Mouse (Mus musculus): ENCODE data around the gene Cdc42ep4.

Gene Cdc42ep4

GRCm38 (mm10) chr11:113748797-113749521 is 2.7 kb downstream of the Cdc42ep4 start:
- DNase-seq, result no peak

GRCm38 (mm10) chr11:113747725-113748380 is 3.8 kb downstream of the Cdc42ep4 start:
- DNase-seq, result no peak

DNA sequence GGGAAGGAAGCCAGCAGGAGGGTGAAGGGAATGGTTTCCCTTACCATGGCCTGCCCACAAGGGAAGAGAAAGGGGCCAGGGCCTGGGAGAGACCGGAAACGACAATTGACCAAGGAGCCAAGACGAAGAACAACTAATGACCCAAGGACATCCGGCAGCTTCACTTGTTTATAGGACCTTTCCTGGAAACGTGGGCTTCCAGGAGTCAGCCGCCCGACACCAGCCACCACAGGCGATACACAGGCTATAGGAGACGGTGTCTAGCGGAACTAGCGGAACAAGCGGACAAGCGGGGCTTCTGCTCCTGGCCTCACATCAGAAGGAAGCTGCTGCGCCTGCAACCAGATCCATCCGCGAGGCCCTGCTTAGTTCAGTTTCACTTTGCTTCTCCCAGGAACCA is 4.6 kb downstream of the Cdc42ep4 start:
- DNase-seq, result no peak

DNA sequence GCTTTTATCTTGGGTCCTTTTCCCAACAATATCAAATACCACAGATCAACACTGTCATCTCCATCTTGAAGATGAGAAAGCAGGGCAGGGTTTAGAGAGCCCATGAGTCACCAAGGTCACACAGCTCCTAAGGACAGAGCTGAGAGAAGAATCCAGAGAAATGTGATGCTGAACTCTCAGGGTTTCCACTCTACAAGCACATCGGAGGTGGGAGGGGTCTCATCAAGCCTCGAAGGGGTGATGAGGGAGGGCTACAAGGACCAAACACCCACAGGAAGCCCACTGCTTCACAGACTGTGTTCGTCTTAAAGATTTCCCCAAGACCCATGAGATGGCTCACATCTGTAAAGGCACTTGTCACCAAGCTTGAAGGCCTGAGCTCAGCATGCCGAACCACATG is 5.7 kb downstream of the Cdc42ep4 start:
- DNase-seq, result no peak

DNA sequence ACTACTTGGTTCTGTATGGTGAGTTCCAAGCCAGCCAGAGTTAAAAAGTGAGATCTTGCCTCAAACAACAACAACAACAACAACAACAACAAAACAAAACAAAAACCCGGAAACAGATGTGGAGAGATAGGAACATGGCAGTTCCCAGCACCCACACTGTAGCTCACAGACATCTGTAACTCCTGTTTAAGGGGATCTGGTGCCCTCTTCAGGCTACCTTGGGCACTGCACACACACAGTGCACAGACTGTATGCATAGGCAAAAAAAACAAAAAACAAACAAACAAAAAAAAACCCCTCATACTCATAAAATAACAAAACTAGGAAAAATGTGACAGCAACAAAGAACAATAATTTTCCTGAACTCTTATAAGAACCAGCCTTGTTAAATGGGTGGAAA is 8.7 kb downstream of the Cdc42ep4 start:
- no peak for DNase-seq

GRCm38 (mm10) chr11:113740100-113740499 is 11.6 kb downstream of the Cdc42ep4 start:
- no peak for DNase-seq

DNA sequence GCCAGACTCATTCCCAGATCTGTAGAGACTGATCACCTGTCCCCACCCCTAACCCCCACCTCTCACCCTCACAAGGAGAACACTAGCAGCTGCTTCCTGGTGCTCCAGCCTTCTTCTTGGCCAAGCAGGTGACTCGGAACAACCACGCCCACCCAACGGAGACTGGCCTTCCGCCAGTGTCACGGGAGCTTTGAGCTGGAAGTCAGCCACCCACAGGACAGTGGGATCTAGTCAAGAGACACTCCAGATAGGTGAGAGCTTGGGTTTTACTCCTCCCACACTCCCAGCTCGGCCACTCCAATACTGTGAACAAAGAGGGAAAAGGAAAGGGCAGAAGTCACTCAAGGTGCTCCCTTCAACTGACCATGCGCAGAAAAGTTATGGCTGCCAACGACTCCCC is 12.5 kb downstream of the Cdc42ep4 start:
- DNase-seq, result no peak

DNA sequence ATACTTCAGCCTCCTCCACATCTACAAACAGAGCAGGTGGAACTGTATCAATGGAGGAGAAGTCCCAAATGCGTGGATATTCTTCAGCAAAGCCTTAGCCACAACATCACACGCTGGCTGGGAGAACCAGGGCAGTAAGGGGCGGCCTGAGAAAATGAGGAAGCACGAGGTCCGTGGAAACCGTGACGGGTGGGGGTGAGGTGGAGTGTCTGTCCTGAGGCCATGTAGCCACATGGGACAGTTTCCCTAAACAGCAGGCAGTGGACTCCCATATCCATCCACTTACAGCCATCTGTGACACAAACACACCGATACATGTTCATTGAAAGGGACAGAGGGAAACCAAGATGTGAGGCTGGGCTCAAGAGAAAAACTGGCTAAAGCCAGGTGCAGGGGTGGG is 13.8 kb downstream of the Cdc42ep4 start:
- no peak for DNase-seq

GRCm38 (mm10) chr11:113737553-113737854 is 14.2 kb downstream of the Cdc42ep4 start:
- no peak for DNase-seq

DNA sequence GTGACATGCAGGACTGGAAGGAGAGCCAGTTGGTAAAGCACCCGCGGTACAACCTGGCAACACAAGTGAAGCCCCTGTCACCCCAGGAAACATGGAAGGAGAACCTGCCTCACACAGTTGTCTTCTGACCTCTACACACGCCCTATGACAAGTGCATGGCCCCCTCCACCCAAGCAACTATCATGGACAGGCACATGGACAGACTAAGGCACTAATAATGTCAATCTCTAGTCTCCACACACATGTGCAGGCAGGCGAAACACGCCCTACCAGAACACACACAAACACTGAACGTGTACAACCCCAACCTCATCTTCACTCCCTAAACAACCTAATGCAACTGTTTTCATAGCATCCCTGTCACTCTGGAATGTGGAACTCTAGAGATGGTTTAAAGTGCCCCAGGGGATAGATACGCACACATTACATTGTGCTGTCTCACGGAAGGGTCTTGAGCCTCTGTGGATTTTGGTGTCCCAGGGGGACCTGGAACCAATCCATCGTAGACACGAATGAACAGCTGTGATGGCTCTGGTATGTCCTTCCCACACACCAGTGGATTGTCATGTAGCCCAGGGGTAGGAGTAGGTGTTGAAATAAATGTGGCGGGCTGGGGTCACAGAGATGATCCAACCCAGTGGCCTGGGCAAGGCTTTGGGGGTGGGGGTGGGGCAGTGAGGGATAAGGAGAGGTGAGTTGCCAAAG is 14.7 kb downstream of the Cdc42ep4 start:
- DNase-seq, result no peak

GRCm38 (mm10) chr11:113735151-113735550 is 16.5 kb downstream of the Cdc42ep4 start:
- no peak for DNase-seq

DNA sequence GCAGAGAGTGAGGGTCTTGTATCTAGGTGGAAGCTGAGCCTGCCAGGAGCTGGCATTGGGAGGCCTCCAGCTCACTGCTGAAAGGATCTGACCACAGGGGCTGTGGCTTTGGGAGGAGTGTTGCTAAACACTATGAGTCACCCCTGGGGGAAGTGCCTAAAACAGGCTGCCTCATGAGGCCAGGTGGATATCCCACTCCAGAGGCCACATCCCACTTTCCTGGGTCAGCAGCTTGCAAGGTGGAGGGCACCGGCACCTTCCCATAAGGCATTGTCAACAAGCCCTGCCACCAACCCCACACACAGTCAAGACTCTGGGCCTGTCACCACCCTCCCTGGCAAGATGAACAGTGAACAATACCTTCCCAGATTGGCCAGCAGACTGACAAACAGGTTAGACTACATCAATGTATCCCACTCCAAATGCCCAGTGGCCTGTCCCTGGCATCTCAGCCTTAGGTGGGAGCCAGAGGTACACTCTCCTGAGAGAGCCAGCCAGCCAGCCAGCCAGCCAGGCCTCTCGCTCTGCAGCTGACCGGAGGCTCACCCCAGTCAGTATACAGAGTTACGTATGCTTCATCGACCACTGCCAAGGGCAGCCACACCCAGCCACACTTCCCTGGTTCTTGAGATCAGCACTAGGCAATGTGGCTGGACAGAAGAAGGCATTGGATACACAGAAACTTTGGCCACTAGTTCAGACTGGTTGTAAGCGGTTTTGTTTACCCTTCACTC is 17.9 kb downstream of the Cdc42ep4 start:
- no peak for DNase-seq

DNA sequence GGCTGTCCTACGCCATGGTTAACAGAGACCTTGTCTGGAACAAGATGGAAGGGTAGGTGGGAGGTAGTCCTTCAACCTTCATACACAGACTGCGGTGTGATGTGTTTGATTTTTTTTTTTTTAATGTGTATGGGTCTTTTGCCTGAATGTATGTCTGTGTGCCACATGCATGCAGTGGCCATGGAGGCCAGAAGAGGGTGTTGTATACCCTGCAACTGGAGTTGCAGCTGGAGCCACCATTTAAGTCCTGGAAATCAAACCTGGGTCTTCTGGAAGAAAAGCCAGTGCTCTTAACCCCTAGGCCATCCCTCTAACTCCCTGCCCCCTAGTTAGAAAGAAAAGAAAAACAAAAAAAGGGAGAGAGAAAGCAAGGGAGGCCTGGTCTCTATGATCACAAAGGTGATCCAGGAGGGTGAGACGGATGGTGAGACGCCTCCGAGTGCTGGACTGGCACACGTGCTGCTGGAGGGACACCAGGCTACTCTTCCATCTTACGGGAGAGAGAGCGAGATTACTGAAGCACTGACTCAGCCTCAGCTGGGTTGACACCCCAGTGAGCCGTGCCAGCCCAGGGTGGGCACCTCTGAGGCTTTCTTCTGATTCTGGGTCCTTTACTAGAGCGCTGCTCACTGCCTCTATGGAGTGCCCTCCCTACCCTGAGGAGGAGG is 19.6 kb downstream of the Cdc42ep4 start:
- DNase-seq, result no peak

GRCm38 (mm10) chr11:113730879-113731278 is 20.8 kb downstream of the Cdc42ep4 start:
- no peak for DNase-seq

GRCm38 (mm10) chr11:113729917-113730316 is 21.8 kb downstream of the Cdc42ep4 start:
- no peak for DNase-seq

GRCm38 (mm10) chr11:113729239-113729638 is 22.4 kb downstream of the Cdc42ep4 start:
- no peak for DNase-seq

DNA sequence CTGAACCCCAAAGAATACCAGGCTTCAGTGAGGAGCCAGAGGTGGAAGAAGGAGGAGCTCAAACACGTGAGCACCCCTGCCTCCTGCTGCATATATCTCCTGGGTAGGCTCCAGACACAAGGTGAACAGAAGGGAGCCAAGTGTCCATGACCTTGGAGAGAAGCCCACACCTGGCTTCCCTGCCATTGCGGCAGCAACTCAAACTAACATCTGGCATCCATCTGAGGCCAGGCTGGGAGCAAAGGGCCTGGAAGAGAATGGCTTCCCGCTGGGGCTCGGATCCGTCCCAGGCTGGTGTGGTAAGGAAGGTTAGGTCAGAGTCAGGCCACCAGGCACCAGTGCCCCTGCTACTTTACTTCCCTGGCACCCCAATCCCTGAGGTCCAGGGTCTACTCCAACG is 23.7 kb downstream of the Cdc42ep4 start:
- no peak for DNase-seq

DNA sequence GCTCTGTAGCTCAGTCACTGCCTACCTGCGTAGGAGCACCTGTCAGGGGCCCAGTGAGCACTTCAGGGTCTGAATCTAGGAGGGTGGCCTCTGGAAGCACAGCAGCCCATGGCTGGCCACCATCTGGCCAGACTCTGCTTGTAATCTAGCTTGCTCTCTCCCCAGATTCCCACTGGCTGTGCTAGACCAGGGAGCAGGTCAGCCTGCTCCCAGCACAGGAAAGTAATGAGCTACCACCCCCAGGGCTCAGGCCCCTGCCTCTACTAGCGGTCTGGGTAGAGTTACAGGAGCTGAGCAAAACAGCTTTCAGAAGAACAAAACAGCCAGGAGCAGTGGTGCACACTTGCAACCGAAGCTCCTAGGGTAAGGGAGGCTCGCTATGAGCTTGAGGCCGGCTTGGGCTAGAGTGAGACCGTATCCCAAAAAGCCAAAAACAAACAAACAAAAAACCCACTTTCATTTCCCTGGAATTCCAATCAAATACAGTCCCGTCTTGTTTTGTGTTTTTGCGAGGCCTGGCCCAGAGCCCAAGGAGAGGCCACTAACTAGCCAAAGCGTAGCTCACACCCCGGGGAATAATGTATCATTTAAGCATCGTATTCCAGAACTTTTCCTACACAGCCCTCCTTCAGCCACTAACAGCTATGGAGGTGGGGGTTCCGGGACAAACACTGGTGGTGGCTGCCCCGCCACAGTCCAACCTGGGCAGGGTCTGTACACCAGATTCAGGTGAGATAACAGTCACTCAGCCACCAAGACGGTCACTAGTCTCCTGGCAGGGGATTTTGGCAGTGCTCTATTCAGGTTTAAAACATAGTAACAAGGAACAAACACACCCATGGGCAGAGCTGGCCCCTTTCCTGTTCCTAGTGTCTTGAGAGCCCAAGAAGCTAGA is 24.4 kb downstream of the Cdc42ep4 start:
- DNase-seq, result no peak

DNA sequence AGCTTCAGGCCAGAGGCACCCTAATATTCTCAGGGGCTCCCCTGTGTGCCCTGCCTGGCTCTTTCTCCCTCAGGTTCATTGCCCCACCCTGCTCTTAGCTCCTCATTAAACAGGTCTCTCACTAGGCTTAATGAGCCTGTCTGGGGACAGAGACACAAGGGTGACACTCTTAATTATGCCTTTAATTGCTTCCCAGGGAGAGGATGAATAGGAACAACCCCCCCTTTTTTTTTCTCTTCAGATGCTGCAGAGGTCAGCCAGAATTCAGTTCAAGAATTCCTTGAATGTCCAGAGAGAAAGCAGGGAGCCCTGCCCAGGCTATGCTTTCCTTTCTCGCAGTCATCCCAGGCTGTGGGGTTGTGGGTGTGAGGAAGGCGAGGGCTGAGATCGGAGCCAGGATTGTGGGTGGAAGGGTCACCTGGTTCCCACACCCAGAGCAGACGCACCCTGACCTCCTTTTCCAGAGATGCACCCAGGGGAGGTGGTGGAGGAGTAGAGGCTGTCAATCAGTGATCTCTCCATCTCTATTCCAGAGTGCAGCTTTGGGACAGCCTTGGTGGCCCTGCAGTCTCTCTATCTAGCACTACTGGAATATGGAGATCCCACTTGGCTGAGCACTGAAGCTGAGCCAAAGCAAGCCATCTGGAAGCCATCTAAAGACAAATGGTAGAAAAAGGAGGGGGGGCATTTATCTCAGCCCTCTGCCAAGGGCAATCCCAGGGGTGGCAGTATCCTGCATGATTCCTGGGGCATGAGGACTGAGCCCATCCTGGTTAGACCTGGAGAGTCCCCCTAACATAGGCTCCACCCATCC is 26.2 kb downstream of the Cdc42ep4 start:
- no peak for DNase-seq

DNA sequence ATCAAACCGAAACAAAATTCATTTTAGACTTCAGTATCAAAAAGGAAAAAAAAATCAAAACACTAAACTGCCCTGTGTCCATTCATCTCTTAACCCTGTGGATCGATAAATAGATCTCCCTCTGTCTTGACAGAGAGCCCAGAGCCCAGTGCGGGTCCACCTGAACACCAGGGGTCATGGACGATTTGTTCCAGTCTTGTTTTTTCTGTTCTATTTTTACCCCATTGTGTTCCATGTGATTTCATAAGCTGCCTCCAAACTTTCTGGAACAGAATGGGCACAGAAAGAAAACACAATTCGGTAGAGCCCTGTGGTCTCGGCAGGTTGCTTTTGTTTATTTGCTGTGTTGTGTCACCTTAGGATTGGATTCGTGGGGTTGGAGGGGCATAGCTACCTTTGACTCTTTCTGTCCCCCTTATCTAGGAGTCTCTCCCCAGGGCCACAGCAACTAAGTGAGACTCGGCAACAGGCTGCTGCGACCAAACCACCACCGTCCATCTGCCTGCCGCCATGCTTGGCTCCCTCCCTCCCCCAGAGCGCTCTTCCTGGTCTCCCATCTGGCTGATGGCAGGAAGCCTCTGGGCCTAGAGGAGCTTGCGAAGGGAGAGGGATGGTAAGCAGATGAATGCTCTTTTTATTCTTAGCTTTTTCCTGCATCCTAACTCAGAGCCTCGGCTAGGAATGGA is 29.1 kb downstream of the Cdc42ep4 start:
- no peak for DNase-seq

All from cerebellum, adult 11 months (tissue).